ENCODE assay signal across 8 mouse cellular contexts in the genomic region with DNA sequence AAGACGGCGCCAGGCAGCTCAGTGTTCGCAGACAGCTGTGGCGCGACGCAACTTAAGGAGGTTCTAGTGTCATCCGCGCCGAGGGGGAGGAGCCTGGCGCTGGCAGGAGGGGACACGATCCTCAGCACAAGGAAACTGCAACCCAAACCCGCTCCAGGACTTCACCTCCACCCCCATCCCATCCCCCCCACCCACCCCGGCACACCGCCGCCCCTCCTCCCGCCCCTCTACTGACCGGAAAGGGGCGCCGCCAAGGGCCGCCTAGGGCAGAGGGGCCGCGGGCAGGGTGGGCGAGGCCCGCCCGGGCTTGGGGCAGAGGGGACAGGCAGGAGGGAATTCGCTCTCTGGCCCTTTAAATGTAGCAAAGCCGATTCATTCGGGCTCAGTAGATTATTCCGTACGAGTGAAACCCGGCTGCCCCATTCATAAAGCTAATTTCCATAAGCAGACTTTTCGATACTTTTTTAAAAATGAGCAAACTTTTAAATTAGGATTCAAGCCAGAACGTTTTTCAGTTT. TPM values are rescaled to one million over a fixed set of nuclear protein-coding genes. Genes with fewer than 3 reads are reported as not detected.
DNase-seq lines count a peak whose midpoint lies in the region; ATAC-seq and TF ChIP-seq lines count a peak whose summit lies in the region.

No protein-coding gene starts in this region.

- under 1% methylated on average over 33 of the region's 33 CpGs for WGBS in embryonic facial prominence, embryonic 15.5 days
- under 1% methylated on average over 31 of the region's 33 CpGs for WGBS in hindbrain, embryonic 14.5 days
- under 1% methylated on average over 29 of the region's 33 CpGs for WGBS in liver, embryonic 11.5 days

- H3K36me3 ChIP-seq in embryonic facial prominence, embryonic 15.5 days: no peaks in the 10 kb centered on the region
- H3K36me3 ChIP-seq in hindbrain, embryonic 14.5 days (replicated peaks; ENCODE audit: control insufficient read depth, insufficient read depth): no peaks in the 10 kb centered on the region
- H3K36me3 ChIP-seq in liver, embryonic 11.5 days (ENCODE audit: control insufficient read depth, insufficient read depth, low read length): no peaks in the 10 kb centered on the region
- peaks cover 4% of the 10 kb centered on the region for H3K36me3 ChIP-seq in myocyte (ENCODE audit: control insufficient read depth, insufficient read depth)

- peak; percentile 79 for TF ChIP-seq POLR2A in myocyte (IDR thresholded peaks at IDR 0.05; ENCODE audit: insufficient read length, low read depth)

- peaks cover 76% of the 10 kb centered on the region for H3K27me3 ChIP-seq in embryonic facial prominence, embryonic 15.5 days
- H3K27me3 ChIP-seq in hindbrain, embryonic 14.5 days (ENCODE audit: control insufficient read depth, insufficient read depth, low read length): peaks cover 83% of the 10 kb centered on the region
- peaks cover 98% of the 10 kb centered on the region for H3K27me3 ChIP-seq in liver, embryonic 11.5 days (replicated peaks; ENCODE audit: control insufficient read depth, insufficient read depth, low read length)
- no peaks in the 10 kb centered on the region for H3K27me3 ChIP-seq in myocyte (ENCODE audit: control insufficient read depth, insufficient read depth, insufficient read length)

- H3ac ChIP-seq in myocyte (ENCODE audit: control insufficient read depth, insufficient read length): peak overlapping the region; percentile 20

- peaks cover 68% of the 10 kb centered on the region for H3K4me1 ChIP-seq in embryonic facial prominence, embryonic 15.5 days
- H3K4me1 ChIP-seq in hindbrain, embryonic 14.5 days (replicated peaks; ENCODE audit: control insufficient read depth, insufficient read depth, low read length): peaks cover 9% of the 10 kb centered on the region
- peaks cover 15% of the 10 kb centered on the region for H3K4me1 ChIP-seq in liver, embryonic 11.5 days (replicated peaks; ENCODE audit: control insufficient read depth, insufficient read depth, low read length)

- H3K9me3 ChIP-seq in embryonic facial prominence, embryonic 15.5 days (replicated peaks): no peaks in the 10 kb centered on the region
- H3K9me3 ChIP-seq in hindbrain, embryonic 14.5 days (ENCODE audit: control insufficient read depth, low read length): no peaks in the 10 kb centered on the region
- no peaks in the 10 kb centered on the region for H3K9me3 ChIP-seq in liver, embryonic 11.5 days (ENCODE audit: control insufficient read depth, low read length)

- H3K9ac ChIP-seq in embryonic facial prominence, embryonic 15.5 days: no peak overlapping the region
- H3K9ac ChIP-seq in hindbrain, embryonic 14.5 days: peak overlapping the region; percentile 26; the same call in 1 of the 2 replicates
- H3K9ac ChIP-seq in liver, embryonic 11.5 days (ENCODE audit: low read depth, low read length): no peak overlapping the region

- peak; percentile 36 for DNase-seq in ovary, postnatal 36 days (ENCODE audit: low spot score)
- no peak for DNase-seq in ovary, postnatal 10 days (ENCODE audit: low spot score)
- no peak for DNase-seq in hindbrain, embryonic 14.5 days (ENCODE audit: low spot score)
- no peak for DNase-seq in liver, embryonic 11.5 days (ENCODE audit: low spot score)
- DNase-seq in cerebellum, adult 9-10 months: no peak
- no peak for DNase-seq in gastrocnemius, postnatal 4 days (ENCODE audit: low spot score in 2 of 2)

- H3K4me3 ChIP-seq in embryonic facial prominence, embryonic 15.5 days (replicated peaks): peak overlapping the region; percentile 54
- H3K4me3 ChIP-seq in hindbrain, embryonic 14.5 days (replicated peaks; ENCODE audit: low read length): peak overlapping the region; percentile 30
- peak overlapping the region; percentile 56 for H3K4me3 ChIP-seq in liver, embryonic 11.5 days (ENCODE audit: low read depth, low read length)
- peak overlapping the region; percentile 74 for H3K4me3 ChIP-seq in myocyte

- peaks cover 8% of the 10 kb centered on the region for H3K79me2 ChIP-seq in myocyte (ENCODE audit: control insufficient read depth, insufficient read depth)

- ATAC-seq in embryonic facial prominence, embryonic 15.5 days (ENCODE audit: insufficient number of reproducible peaks, low FRiP score, low TSS enrichment, low read depth): peak; percentile 34
- ATAC-seq in hindbrain, embryonic 14.5 days (ENCODE audit: low FRiP score): no peak
- peak; percentile 26; the same call in 1 of the 2 replicates for ATAC-seq in liver, embryonic 11.5 days (replicated peaks; ENCODE audit: low FRiP score)

- peak overlapping the region; percentile 85 for H3K27ac ChIP-seq in embryonic facial prominence, embryonic 15.5 days (replicated peaks)
- H3K27ac ChIP-seq in hindbrain, embryonic 14.5 days: peak overlapping the region; percentile 30; the same call in 1 of the 2 replicates
- H3K27ac ChIP-seq in liver, embryonic 11.5 days (ENCODE audit: low read depth, low read length): no peak overlapping the region

- peak overlapping the region; percentile 92 for H3K4me2 ChIP-seq in embryonic facial prominence, embryonic 15.5 days (replicated peaks)
- H3K4me2 ChIP-seq in hindbrain, embryonic 14.5 days (replicated peaks): peak overlapping the region; percentile 53
- H3K4me2 ChIP-seq in liver, embryonic 11.5 days: peak overlapping the region; percentile 84
- H3K4me2 ChIP-seq in myocyte (ENCODE audit: low read depth): peak overlapping the region; percentile 84

TF ChIP-seq in myocyte, 11 proteins besides CTCF, POLR2A, EP300 and RAD21:
- TF ChIP-seq POLR2AphosphoS2 (IDR thresholded peaks at IDR 0.05; ENCODE audit: insufficient read length, low read depth): no peak
- peak in 2 of 3 experiments; percentile 63 to 72 for TF ChIP-seq MYOG (IDR thresholded peaks at IDR 0.05; ENCODE audit: control insufficient read depth in 1 of 3, insufficient read depth in 1 of 3, insufficient read length in 2 of 3, low read depth in 2 of 3)
- no peak for TF ChIP-seq USF1 (IDR thresholded peaks at IDR 0.05; ENCODE audit: low read depth)
- TF ChIP-seq E2F4 (IDR thresholded peaks at IDR 0.05; ENCODE audit: insufficient read depth): no peak
- no peak for TF ChIP-seq SRF (IDR thresholded peaks at IDR 0.05; ENCODE audit: control insufficient read depth, insufficient read length, low read depth)
- TF ChIP-seq REST (IDR thresholded peaks at IDR 0.05; ENCODE audit: insufficient read depth, insufficient read length): no peak
- TF ChIP-seq MYOD1 (IDR thresholded peaks at IDR 0.05; ENCODE audit: control insufficient read depth in 1 of 3, insufficient read length in 2 of 3, low read depth in 2 of 3): peak in 2 of 3 experiments; percentile 54 to 66

RNA-seq across cellular contexts. Expression of gene 4930412O13Rik, which starts 2.4 kb away (rescaled TPM):
- 0.67 TPM in 1 of 2 replicates, not detected in the other for polyA plus RNA-seq in embryonic facial prominence, embryonic 15.5 days (2015; fragmentation: Nextera tagmentation; extraction: Ambion mirVana)
- polyA plus RNA-seq in hindbrain, embryonic 14.5 days (2014; fragmentation: Nextera tagmentation; extraction: Ambion mirVana): 0.36 and 0.52 TPM in 2 replicates
- polyA plus RNA-seq in liver, embryonic 11.5 days (2014; fragmentation: Nextera tagmentation; extraction: Ambion mirVana): not detected in 2 replicates
- polyA plus RNA-seq in myocyte (2012; fragmentation: generic; extraction: Trizol): not detected
- total RNA-seq in gastrocnemius, postnatal 4 days (2021): not detected

RNA-seq across cellular contexts. Expression of gene 9230102O04Rik, which starts 10.7 kb away (rescaled TPM):
- 0.56 and 0.65 TPM in 2 replicates for polyA plus RNA-seq in embryonic facial prominence, embryonic 15.5 days (2015; fragmentation: Nextera tagmentation; extraction: Ambion mirVana)
- polyA plus RNA-seq in hindbrain, embryonic 14.5 days (2014; fragmentation: Nextera tagmentation; extraction: Ambion mirVana): 1.1 and 1.2 TPM in 2 replicates
- not detected in 2 replicates for polyA plus RNA-seq in liver, embryonic 11.5 days (2014; fragmentation: Nextera tagmentation; extraction: Ambion mirVana)
- not detected for polyA plus RNA-seq in myocyte (2012; fragmentation: generic; extraction: Trizol)
- total RNA-seq in gastrocnemius, postnatal 4 days (2021): not detected

RNA-seq across cellular contexts. Expression of gene Gata3, which starts 11.2 kb away (rescaled TPM):
- 50.7 and 54.0 TPM in 2 replicates for polyA plus RNA-seq in embryonic facial prominence, embryonic 15.5 days (2015; fragmentation: Nextera tagmentation; extraction: Ambion mirVana)
- 28.2 and 29.0 TPM in 2 replicates for polyA plus RNA-seq in hindbrain, embryonic 14.5 days (2014; fragmentation: Nextera tagmentation; extraction: Ambion mirVana)
- 4.0 and 4.8 TPM in 2 replicates for polyA plus RNA-seq in liver, embryonic 11.5 days (2014; fragmentation: Nextera tagmentation; extraction: Ambion mirVana)
- polyA plus RNA-seq in myocyte (2012; fragmentation: generic; extraction: Trizol): 3.7 TPM
- total RNA-seq in gastrocnemius, postnatal 4 days (2021): 1 to 10 TPM in 1 of 2 experiments, under 1 TPM in 1; 0.65 to 1.9 TPM
